Mouse (Mus musculus): ENCODE data around the gene Trim7. TPM values are rescaled to one million over a fixed set of nuclear protein-coding genes. Genes with fewer than 3 reads are reported as not detected.

Trim7 gene
- polyA plus RNA-seq, 1 experiment, result 8.7 TPM

GRCm38 (mm10) chr11:48807563-48808303, 18.2 kb upstream of the Trim7 start:
- Histone ChIP-seq H3K27ac (ENCODE audit: insufficient read depth, low read length) (no peak overlapping the region), H3K9ac (ENCODE audit: low read depth, poor library complexity, severe bottlenecking) (no peak overlapping the region), H3K36me3 (ENCODE audit: control insufficient read depth, insufficient read depth, low read length, poor library complexity, severe bottlenecking) (peaks cover 83% of the 10 kb centered on the region)

GRCm38 (mm10) chr11:48808304-48808646, 17.7 kb upstream of the Trim7 start:
- Histone ChIP-seq H3K36me3 (ENCODE audit: control insufficient read depth, insufficient read depth, low read length, poor library complexity, severe bottlenecking) (peaks cover 82% of the 10 kb centered on the region), H3K9ac (ENCODE audit: low read depth, poor library complexity, severe bottlenecking) (no peak overlapping the region), H3K9me3 (replicated peaks; ENCODE audit: control insufficient read depth, insufficient read depth, low read length, poor library complexity, severe bottlenecking) (no peaks in the 10 kb centered on the region), H3K27ac (ENCODE audit: insufficient read depth, low read length) (no peak overlapping the region), H3K4me3 (ENCODE audit: low read depth, low read length) (no peak overlapping the region), H3K4me1 (ENCODE audit: control insufficient read depth, insufficient read depth, low read length) (no peaks in the 10 kb centered on the region), H3K27me3 (ENCODE audit: control insufficient read depth, insufficient read depth, low read length, poor library complexity, severe bottlenecking) (no peaks in the 10 kb centered on the region)
- TF ChIP-seq CTCF (IDR thresholded peaks at IDR 0.05; ENCODE audit: low read depth, low read length), result no peak
- TF ChIP-seq POLR2A (IDR thresholded peaks at IDR 0.05; ENCODE audit: insufficient read depth, low read length), result no peak
- TF ChIP-seq EP300 (IDR thresholded peaks at IDR 0.05; ENCODE audit: insufficient read depth, low read depth, low read length), result no peak

More at GRCm38 (mm10) chr11:48807563-48808303, 18.2 kb upstream of the Trim7 start:
- Histone ChIP-seq H3K4me3 (ENCODE audit: low read depth, low read length) (no peak overlapping the region), H3K9me3 (replicated peaks; ENCODE audit: control insufficient read depth, insufficient read depth, low read length, poor library complexity, severe bottlenecking) (no peaks in the 10 kb centered on the region), H3K27me3 (ENCODE audit: control insufficient read depth, insufficient read depth, low read length, poor library complexity, severe bottlenecking) (no peaks in the 10 kb centered on the region), H3K4me1 (ENCODE audit: control insufficient read depth, insufficient read depth, low read length) (no peaks in the 10 kb centered on the region)
- TF ChIP-seq EP300 (IDR thresholded peaks at IDR 0.05; ENCODE audit: insufficient read depth, low read depth, low read length), result no peak
- TF ChIP-seq CTCF (IDR thresholded peaks at IDR 0.05; ENCODE audit: low read depth, low read length), result no peak
- TF ChIP-seq POLR2A (IDR thresholded peaks at IDR 0.05; ENCODE audit: insufficient read depth, low read length), result no peak

GRCm38 (mm10) chr11:48808737-48809433, 17.1 kb upstream of the Trim7 start:
- Histone ChIP-seq H3K27me3 (ENCODE audit: control insufficient read depth, insufficient read depth, low read length, poor library complexity, severe bottlenecking) (no peaks in the 10 kb centered on the region), H3K4me3 (ENCODE audit: low read depth, low read length) (no peak overlapping the region)

GRCm38 (mm10) chr11:48809434-48809830, 16.5 kb upstream of the Trim7 start:
- H3K4me1 ChIP-seq (ENCODE audit: control insufficient read depth, insufficient read depth, low read length), result no peaks in the 10 kb centered on the region
- no peak overlapping the region for H3K27ac ChIP-seq (ENCODE audit: insufficient read depth, low read length)
- no peaks in the 10 kb centered on the region for H3K27me3 ChIP-seq (ENCODE audit: control insufficient read depth, insufficient read depth, low read length, poor library complexity, severe bottlenecking)
- H3K36me3 ChIP-seq (ENCODE audit: control insufficient read depth, insufficient read depth, low read length, poor library complexity, severe bottlenecking), result peaks cover 73% of the 10 kb centered on the region
- no peaks in the 10 kb centered on the region for H3K9me3 ChIP-seq (replicated peaks; ENCODE audit: control insufficient read depth, insufficient read depth, low read length, poor library complexity, severe bottlenecking)
- H3K9ac ChIP-seq (ENCODE audit: low read depth, poor library complexity, severe bottlenecking), result no peak overlapping the region
- no peak for TF ChIP-seq EP300 (IDR thresholded peaks at IDR 0.05; ENCODE audit: insufficient read depth, low read depth, low read length)
- no peak for TF ChIP-seq CTCF (IDR thresholded peaks at IDR 0.05; ENCODE audit: low read depth, low read length)
- TF ChIP-seq POLR2A (IDR thresholded peaks at IDR 0.05; ENCODE audit: insufficient read depth, low read length), result no peak
- H3K4me3 ChIP-seq (ENCODE audit: low read depth, low read length), result no peak overlapping the region

More at GRCm38 (mm10) chr11:48808737-48809433, 17.1 kb upstream of the Trim7 start:
- H3K4me1 ChIP-seq (ENCODE audit: control insufficient read depth, insufficient read depth, low read length), result no peaks in the 10 kb centered on the region
- H3K9me3 ChIP-seq (replicated peaks; ENCODE audit: control insufficient read depth, insufficient read depth, low read length, poor library complexity, severe bottlenecking), result no peaks in the 10 kb centered on the region
- H3K27ac ChIP-seq (ENCODE audit: insufficient read depth, low read length), result 0 out of 2 replicates have a peak overlapping the region, but pooled peaks have one; percentile 17
- no peak overlapping the region for H3K9ac ChIP-seq (ENCODE audit: low read depth, poor library complexity, severe bottlenecking)
- H3K36me3 ChIP-seq (ENCODE audit: control insufficient read depth, insufficient read depth, low read length, poor library complexity, severe bottlenecking), result peaks cover 78% of the 10 kb centered on the region
- TF ChIP-seq CTCF (IDR thresholded peaks at IDR 0.05; ENCODE audit: low read depth, low read length) (no peak), POLR2A (IDR thresholded peaks at IDR 0.05; ENCODE audit: insufficient read depth, low read length) (no peak), EP300 (IDR thresholded peaks at IDR 0.05; ENCODE audit: insufficient read depth, low read depth, low read length) (no peak)

- no peak overlapping the region for H3K4me3 ChIP-seq (ENCODE audit: low read depth, low read length)
- no peaks in the 10 kb centered on the region for H3K9me3 ChIP-seq (replicated peaks; ENCODE audit: control insufficient read depth, insufficient read depth, low read length, poor library complexity, severe bottlenecking)
- no peak overlapping the region for H3K27ac ChIP-seq (ENCODE audit: insufficient read depth, low read length)
- H3K9ac ChIP-seq (ENCODE audit: low read depth, poor library complexity, severe bottlenecking), result no peak overlapping the region
- H3K27me3 ChIP-seq (ENCODE audit: control insufficient read depth, insufficient read depth, low read length, poor library complexity, severe bottlenecking), result no peaks in the 10 kb centered on the region
- H3K36me3 ChIP-seq (ENCODE audit: control insufficient read depth, insufficient read depth, low read length, poor library complexity, severe bottlenecking), result peaks cover 66% of the 10 kb centered on the region
- H3K4me1 ChIP-seq (ENCODE audit: control insufficient read depth, insufficient read depth, low read length), result no peaks in the 10 kb centered on the region
- TF ChIP-seq POLR2A (IDR thresholded peaks at IDR 0.05; ENCODE audit: insufficient read depth, low read length), result no peak
- no peak for TF ChIP-seq EP300 (IDR thresholded peaks at IDR 0.05; ENCODE audit: insufficient read depth, low read depth, low read length)
- TF ChIP-seq CTCF (IDR thresholded peaks at IDR 0.05; ENCODE audit: low read depth, low read length), result no peak
Observed at GRCm38 (mm10) chr11:48810142-48810541, 15.8 kb upstream of the Trim7 start.

GRCm38 (mm10) chr11:48813782-48814181, 12.2 kb upstream of the Trim7 start:
- Histone ChIP-seq H3K4me1 (ENCODE audit: control insufficient read depth, insufficient read depth, low read length) (no peaks in the 10 kb centered on the region), H3K9me3 (replicated peaks; ENCODE audit: control insufficient read depth, insufficient read depth, low read length, poor library complexity, severe bottlenecking) (no peaks in the 10 kb centered on the region), H3K4me3 (ENCODE audit: low read depth, low read length) (no peak overlapping the region), H3K9ac (ENCODE audit: low read depth, poor library complexity, severe bottlenecking) (no peak overlapping the region), H3K27me3 (ENCODE audit: control insufficient read depth, insufficient read depth, low read length, poor library complexity, severe bottlenecking) (no peaks in the 10 kb centered on the region), H3K27ac (ENCODE audit: insufficient read depth, low read length) (no peak overlapping the region), H3K36me3 (ENCODE audit: control insufficient read depth, insufficient read depth, low read length, poor library complexity, severe bottlenecking) (peaks cover 40% of the 10 kb centered on the region)
- TF ChIP-seq CTCF (IDR thresholded peaks at IDR 0.05; ENCODE audit: low read depth, low read length) (no peak), EP300 (IDR thresholded peaks at IDR 0.05; ENCODE audit: insufficient read depth, low read depth, low read length) (no peak), POLR2A (IDR thresholded peaks at IDR 0.05; ENCODE audit: insufficient read depth, low read length) (no peak)
